Mouse (Mus musculus): ENCODE measurements around the gene Nisch.

Nisch gene

GRCm38 (mm10) chr14:31215157-31216002 is 1.4 kb downstream of the Nisch start:
- DNase-seq, result peak; percentile 85

- no peak for DNase-seq
These were observed 2.1 kb downstream of the Nisch start for GRCm38 (mm10) chr14:31214684-31215083.

DNA sequence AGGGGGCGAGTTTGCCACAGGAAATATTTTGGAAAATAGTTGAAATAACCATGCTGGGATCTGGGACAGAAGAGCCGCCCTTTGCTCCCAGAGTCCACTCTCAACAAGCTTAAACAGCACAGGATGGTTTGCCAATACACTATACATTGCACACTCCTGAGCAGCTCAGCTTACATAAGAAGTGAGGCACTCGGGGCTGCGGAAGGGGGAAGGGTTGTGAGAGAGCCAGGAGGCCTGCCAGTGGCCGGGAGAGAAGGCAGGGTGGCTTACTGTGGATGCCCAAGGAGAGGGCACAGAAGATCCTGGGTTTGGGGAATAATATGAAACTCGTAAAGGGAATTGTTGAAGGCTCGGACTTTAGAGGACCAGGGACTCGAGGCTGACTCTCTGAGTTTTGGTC is 2.9 kb downstream of the Nisch start:
- no peak for DNase-seq

DNA sequence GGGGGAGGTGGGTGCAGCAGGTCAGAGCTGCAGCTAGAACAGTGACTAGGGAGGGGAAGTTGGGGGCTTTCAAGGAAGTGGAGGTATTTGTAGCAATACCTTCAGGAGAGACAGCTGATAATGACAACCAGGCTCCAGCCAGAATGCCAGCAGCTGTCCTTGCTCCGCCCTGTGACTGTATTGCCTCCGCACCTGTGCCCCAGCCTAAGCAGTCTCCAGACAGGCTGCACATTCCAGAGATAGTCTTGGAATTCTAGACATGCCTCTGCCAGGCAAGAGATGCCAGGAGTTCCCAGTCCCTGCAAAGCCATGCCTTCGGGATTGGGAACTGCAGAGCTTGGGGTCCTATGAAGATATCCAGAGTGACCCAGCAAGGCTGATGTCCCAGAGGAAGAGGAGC is 4.2 kb downstream of the Nisch start:
- DNase-seq, result no peak

- no peak for DNase-seq
These were observed 4.9 kb downstream of the Nisch start for GRCm38 (mm10) chr14:31211854-31212253.

GRCm38 (mm10) chr14:31209133-31209557 is 7.6 kb downstream of the Nisch start:
- DNase-seq, result no peak

GRCm38 (mm10) chr14:31208084-31208483 is 8.7 kb downstream of the Nisch start, which contains the start of gene Tnnc1:
TSS of gene Tnnc1 (plus strand) at chr14:31208312.
- no peak for DNase-seq

- peak; percentile 66 for DNase-seq
These were observed 9.5 kb downstream of the Nisch start for GRCm38 (mm10) chr14:31207070-31207830.

- peak; percentile 97 for DNase-seq
These were observed 10.2 kb downstream of the Nisch start for GRCm38 (mm10) chr14:31206472-31206981.

DNA sequence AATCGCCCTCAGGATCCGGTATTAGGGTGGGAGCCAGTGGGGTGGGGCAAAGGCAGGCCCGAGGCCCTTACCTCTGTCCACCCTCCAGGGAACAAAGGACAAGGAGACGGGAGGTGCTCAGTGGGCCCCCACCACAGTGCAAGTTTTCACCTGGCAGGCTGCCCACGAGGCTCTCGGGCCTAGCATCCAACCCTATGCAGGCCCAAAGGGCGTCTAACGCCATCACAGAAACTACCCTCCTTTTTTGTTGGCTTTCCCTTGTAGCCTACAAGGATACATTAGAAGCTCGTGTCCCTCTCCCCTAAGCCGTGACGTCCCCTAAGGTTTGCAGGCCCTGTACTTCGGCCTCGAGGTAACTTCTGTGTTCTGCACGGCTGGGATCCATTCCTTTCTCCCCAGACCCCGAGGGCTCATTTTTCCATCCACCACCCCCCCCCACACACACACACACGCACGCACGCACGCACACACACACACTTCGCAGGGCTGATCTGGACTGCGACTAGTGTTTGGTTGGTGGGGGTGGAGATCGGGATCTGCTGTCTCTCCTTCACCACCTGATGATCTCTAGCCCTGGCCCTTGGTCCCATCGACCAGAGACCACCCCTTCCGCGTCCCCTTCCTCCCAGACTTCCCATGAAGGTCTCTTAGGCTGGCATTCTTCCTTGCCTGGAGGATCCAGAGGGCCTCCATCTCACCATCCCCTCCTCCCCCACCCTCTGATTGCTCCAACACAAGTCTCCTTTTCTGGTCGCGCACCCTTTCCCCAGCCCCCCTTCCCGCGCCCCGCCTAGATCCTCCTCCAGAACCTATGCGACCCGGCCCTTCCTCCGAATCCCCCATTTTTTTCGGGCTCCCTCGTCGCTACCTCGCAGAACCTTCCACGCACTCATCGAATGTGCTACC is 10.9 kb downstream of the Nisch start:
- DNase-seq, result peak; percentile 71

- no peak for DNase-seq
These were observed 11.5 kb downstream of the Nisch start for GRCm38 (mm10) chr14:31205244-31205561.

GRCm38 (mm10) chr14:31204844-31205243 is 11.9 kb downstream of the Nisch start:
- no peak for DNase-seq

DNA sequence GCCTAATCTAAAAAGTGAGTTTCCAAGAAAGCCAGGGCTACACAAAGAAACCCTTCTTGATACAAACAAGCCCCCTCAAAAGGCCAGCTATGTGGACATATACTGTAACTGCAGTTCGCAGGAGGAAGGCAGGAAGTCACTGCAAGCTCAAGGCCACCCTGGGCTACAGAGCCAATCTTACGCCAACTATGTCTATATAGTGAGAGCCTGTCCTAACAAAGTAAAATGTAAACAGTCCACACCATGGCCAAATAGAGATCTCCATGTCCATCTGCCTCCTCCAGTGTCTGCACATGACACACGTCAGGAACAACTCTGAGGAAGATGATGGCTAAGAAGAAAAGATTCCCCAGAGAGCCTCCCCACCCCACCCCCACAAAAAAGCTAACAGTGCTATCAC is 16.7 kb downstream of the Nisch start:
- DNase-seq, result no peak

- DNase-seq, result no peak
These were observed 17.1 kb downstream of the Nisch start for GRCm38 (mm10) chr14:31199599-31199998.

GRCm38 (mm10) chr14:31197547-31198516 is 18.9 kb downstream of the Nisch start:
- DNase-seq, result peak; percentile 74

GRCm38 (mm10) chr14:31195968-31196367 is 20.8 kb downstream of the Nisch start:
- peak; percentile 53 for DNase-seq

GRCm38 (mm10) chr14:31195521-31195920 is 21.2 kb downstream of the Nisch start:
- no peak for DNase-seq

DNA sequence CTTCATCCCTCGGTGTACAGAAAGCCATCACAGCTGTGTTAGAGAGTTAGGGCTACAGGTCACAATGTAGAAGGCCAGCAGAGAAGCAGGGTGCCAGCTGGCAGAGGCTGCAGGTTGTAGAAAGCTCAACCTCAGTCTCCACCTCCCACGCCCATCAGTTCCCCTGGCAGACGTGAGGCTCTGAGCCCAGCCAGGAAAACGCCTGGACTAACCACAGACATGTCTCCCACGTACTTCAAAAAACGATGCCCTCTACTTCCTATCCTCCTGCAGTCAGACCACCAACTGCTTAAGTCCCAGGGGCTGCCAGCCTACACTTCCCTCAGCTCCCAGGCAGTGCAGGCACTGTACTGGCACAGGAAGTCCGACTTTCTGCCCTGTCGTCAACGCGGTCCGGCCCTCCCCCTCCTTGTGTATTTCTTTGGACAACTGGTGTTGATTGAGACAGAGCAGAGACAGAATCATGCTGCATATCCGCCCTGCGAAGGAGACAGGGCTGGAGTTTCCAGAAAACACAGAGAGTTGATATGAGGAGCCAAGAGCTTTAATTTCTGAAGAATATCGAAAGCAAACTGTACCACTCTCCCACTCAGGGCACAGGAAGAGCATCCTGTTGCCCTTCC is 21.7 kb downstream of the Nisch start:
- DNase-seq, result peak; percentile 90

DNA sequence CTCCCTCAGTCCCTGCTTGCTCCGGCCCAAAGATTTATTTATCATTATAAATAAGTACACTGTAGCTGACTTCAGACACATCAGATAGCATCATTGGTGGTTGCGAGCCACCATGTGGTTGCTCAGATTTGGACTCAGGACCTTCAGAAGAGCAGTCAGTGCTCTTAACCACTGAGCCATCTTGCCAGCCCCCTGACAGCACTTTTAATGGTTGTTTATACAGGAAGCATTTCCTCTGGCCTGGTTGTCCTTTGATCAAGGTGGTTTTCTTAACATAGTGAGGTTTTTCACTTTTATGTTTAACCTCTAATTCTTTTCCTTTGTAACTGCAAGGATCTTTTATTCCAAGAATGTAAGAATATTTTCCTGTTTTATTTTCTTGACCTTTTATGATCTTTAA is 22.3 kb downstream of the Nisch start:
- peak; percentile 57 for DNase-seq

DNA sequence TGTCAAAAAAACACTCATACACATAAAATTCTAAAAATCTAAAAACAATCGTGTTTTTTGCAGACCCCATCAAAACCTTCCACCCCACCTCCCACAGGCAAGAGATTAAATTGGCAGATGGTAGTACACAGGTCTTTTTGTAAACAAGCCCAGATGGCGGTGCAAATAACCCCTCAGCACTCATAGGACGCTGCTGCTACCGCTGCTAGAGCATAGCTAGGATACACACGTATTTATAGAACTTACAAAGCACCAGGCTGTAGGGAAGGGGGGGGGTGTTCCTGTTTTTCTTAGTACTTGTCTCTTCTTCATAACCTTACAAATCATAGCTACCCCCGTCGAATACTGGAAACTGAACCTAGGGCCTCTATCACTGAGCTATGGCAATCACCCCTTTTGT is 23.0 kb downstream of the Nisch start:
- no peak for DNase-seq

DNA sequence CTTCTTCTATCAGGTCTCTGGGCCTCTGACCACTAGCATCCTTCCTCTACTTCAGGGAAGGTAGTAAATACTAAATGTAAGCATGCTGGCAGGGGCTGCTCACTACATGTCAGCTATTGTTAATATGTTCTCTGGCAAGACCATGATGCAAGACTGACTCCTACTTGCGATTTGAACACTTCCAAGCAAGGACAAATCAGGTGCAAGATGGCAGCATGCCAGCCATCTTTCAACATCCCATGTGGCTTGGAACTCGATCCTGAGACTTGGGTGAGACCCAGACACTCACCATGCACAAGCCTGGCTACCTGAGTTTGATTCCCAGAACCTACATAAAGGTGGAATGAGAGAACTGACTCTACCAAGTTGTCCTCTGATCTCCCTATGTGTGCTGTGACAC is 24.8 kb downstream of the Nisch start:
- DNase-seq, result no peak
